Mouse (Mus musculus): Measurements from ENCODE around the gene Kcnk15. TPM values are rescaled to one million over a fixed set of nuclear protein-coding genes. Genes with fewer than 3 reads are reported as not detected.

Kcnk15 gene
- total RNA-seq, 2 experiments from 2014 or later = not detected

Other genes with a start within 250 kb of the Kcnk15 start
- 797 and 809 TPM in 2 replicates for gene Serinc3, start 208.5 kb upstream of the Kcnk15 start, total RNA-seq (2015)
- gene Serinc3, start 208.5 kb upstream of the Kcnk15 start, total RNA-seq (2017) = 623 and 641 TPM in 2 replicates
- gene Pkig, start 195.3 kb upstream of the Kcnk15 start, total RNA-seq (2015) = 47.7 and 50.9 TPM in 2 replicates
- 36.8 and 55.2 TPM in 2 replicates for gene Pkig, start 195.3 kb upstream of the Kcnk15 start, total RNA-seq (2017)
- gene Ada, start 103.4 kb upstream of the Kcnk15 start, total RNA-seq (2015) = 3.7 and 5.3 TPM in 2 replicates
- 6.1 and 7.6 TPM in 2 replicates for gene Ada, start 103.4 kb upstream of the Kcnk15 start, total RNA-seq (2017)
- 0.27 TPM in 1 of 2 replicates, not detected in the other for gene Ccn5, start 32.8 kb upstream of the Kcnk15 start, total RNA-seq (2015)
- gene Ccn5, start 32.8 kb upstream of the Kcnk15 start, total RNA-seq (2017) = 0.59 and 1.5 TPM in 2 replicates
- gene Rims4, start 65.0 kb downstream of the Kcnk15 start, total RNA-seq (2015) = not detected in 2 replicates
- gene Rims4, start 65.0 kb downstream of the Kcnk15 start, total RNA-seq (2017) = not detected in 2 replicates
- gene Ywhab, start 141.3 kb downstream of the Kcnk15 start, total RNA-seq (2015) = 176 and 197 TPM in 2 replicates
- gene Ywhab, start 141.3 kb downstream of the Kcnk15 start, total RNA-seq (2017) = 73.5 and 93.5 TPM in 2 replicates
- gene Pabpc1l, start 171.8 kb downstream of the Kcnk15 start, total RNA-seq (2015) = 12.9 and 19.1 TPM in 2 replicates
- gene Pabpc1l, start 171.8 kb downstream of the Kcnk15 start, total RNA-seq (2017) = 2.5 and 4.8 TPM in 2 replicates
- gene Stk4, start 216.7 kb downstream of the Kcnk15 start, total RNA-seq (2015) = 227 and 248 TPM in 2 replicates
- gene Stk4, start 216.7 kb downstream of the Kcnk15 start, total RNA-seq (2017) = 185 and 193 TPM in 2 replicates
- 45.3 and 49.1 TPM in 2 replicates for gene Tomm34, start 217.5 kb downstream of the Kcnk15 start, total RNA-seq (2015)
- gene Tomm34, start 217.5 kb downstream of the Kcnk15 start, total RNA-seq (2017) = 48.3 and 49.8 TPM in 2 replicates

All from megakaryocyte, adult 5-6 weeks (primary cell).